Mouse (Mus musculus) forebrain, embryonic 14.5 days (tissue): ENCODE results near the gene Gm8212. TPM values are rescaled to one million over a fixed set of nuclear protein-coding genes. Genes with fewer than 3 reads are reported as not detected.
"Not testable (repeated sequence)": the region's sequence is repeated elsewhere in the genome, so short reads cannot be mapped to it uniquely, and the experiment has no call there.

ENCODE experiments used
- ATAC-seq: fragments of 200-750 bp; cut with Nextera tagmentation; 2 replicates; pipeline ENCODE4 v1.8.0; 2017; ENCODE audit warnings: mild to moderate bottlenecking, moderate library complexity
- DNase-seq: peaks from one replicate; pipeline ENCODE4 v3.0.0-alpha.2; 2015; ENCODE audit warnings: low spot score
- H3K27ac ChIP-seq: fragments of 300-500 bp; sonication (generic); 2 replicates; pipeline ENCODE4 v1.5.1; 2014; ENCODE audit warnings: low read depth, mild to moderate bottlenecking, control low read depth, low read length, moderate library complexity
- H3K27me3 ChIP-seq: fragments of 300-500 bp; sonication (generic); replicated peaks from 2 replicates; pipeline ENCODE4 v1.6.1; 2014; ENCODE audit warnings: low read length, control low read depth, mixed read lengths; ENCODE audit not compliant: control insufficient read depth, insufficient read depth
- H3K36me3 ChIP-seq: fragments of 300-500 bp; sonication (generic); 2 replicates; pipeline ENCODE4 v1.6.1; 2014; ENCODE audit warnings: low read length, control low read depth; ENCODE audit not compliant: control insufficient read depth, insufficient read depth
- H3K4me1 ChIP-seq: fragments of 300-500 bp; sonication (generic); 2 replicates; pipeline ENCODE4 v1.6.1; 2014; ENCODE audit warnings: antibody characterized with exemption, low read length, control low read depth; ENCODE audit not compliant: control insufficient read depth, insufficient read depth
- H3K4me2 ChIP-seq: fragments of 300-500 bp; sonication (generic); 2 replicates; pipeline ENCODE4 v1.6.1; 2014; ENCODE audit warnings: mild to moderate bottlenecking, control low read depth, low read length
- H3K4me3 ChIP-seq: fragments of 300-500 bp; sonication (generic); 2 replicates; pipeline ENCODE4 v1.5.1; 2014; ENCODE audit warnings: low read depth, low read length, control low read depth
- H3K9ac ChIP-seq: fragments of 300-500 bp; sonication (generic); 2 replicates; pipeline ENCODE4 v1.6.1; 2014; ENCODE audit warnings: mild to moderate bottlenecking, low read length, control low read depth, moderate library complexity
- H3K9me3 ChIP-seq: fragments of 300-500 bp; sonication (generic); replicated peaks from 2 replicates; pipeline ENCODE4 v1.6.1; 2016; ENCODE audit warnings: low read length, control low read depth, mixed read lengths; ENCODE audit not compliant: control insufficient read depth
- WGBS: fragments of 180-500 bp; shearing (Covaris S2); extraction: QIAGEN DNeasy Blood & Tissue Kit; methylation state at CpG from one replicate; pipeline ENCODE4 v1.1.7; 2014; 5-methylcytosine and 5-hydroxymethylcytosine counted together
- polyA plus RNA-seq: library from polyadenylated mRNA; unstranded; fragments of >200 nt; fragmentation: Nextera tagmentation; extraction: Ambion mirVana; gene quantifications from 2 replicates; pipeline ENCODE4 v1.2.1, GENCODE M21; 2014

Gm8212 gene
- not detected in 2 replicates for polyA plus RNA-seq

DNA sequence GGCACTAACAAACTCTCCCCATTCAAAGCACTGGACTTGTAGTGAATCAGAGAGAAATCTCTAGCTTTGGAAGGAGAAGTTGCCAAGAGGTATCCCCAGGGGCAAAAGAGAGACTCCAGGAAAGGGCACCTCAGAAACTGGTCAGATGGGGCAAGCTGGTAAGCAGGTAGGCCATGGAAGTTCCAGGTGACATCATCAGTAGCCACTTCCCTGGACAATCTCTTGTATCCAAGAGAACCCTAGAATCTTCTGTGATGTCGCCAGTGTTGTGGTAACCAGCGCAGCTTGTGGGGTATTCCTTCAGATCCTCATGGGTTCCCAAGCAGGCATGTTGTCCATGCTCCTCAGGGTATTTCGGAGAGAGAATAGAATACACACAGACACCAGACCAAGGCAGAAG lies at the start of gene Gm8212:
Gene Gm8212 (plus strand): TSS at position 301 of the 400 bp plus-strand sequence.
- not testable (repeated sequence) for H3K36me3 ChIP-seq, H3K9me3 ChIP-seq, H3K4me2 ChIP-seq, H3K4me1 ChIP-seq, H3K27me3 ChIP-seq, H3K4me3 ChIP-seq, H3K9ac ChIP-seq, ATAC-seq, H3K27ac ChIP-seq, DNase-seq
- WGBS, result 86% methylated on average over 1 of the region's 3 CpGs

DNA sequence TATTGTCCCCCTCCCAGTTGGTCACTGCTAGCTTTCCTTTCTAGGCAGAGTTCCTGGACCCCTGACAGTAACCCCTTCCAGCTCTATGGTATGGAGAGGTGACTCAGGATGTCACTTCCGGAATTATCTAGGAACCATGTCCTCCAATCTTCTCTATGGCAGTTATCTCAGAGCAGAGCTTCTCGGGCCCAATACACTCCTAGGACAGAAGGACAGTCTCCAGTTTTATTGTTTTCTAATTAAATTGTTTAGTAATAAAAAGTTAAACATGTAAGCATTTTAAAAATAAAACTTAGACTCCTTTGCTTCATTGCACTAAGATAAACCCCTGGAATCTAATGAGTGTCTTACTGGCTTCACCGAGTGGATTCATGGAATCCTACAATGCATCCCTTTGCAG lies 15.7 kb downstream of the Gm8212 start, which contains the start of gene 4930503E14Rik:
Gene 4930503E14Rik (minus strand): TSS at position 101 of the 400 bp plus-strand sequence.
- not testable (repeated sequence) for H3K4me1 ChIP-seq, H3K9ac ChIP-seq
- WGBS, result 87% methylated on average over 3 of the region's 3 CpGs

DNA sequence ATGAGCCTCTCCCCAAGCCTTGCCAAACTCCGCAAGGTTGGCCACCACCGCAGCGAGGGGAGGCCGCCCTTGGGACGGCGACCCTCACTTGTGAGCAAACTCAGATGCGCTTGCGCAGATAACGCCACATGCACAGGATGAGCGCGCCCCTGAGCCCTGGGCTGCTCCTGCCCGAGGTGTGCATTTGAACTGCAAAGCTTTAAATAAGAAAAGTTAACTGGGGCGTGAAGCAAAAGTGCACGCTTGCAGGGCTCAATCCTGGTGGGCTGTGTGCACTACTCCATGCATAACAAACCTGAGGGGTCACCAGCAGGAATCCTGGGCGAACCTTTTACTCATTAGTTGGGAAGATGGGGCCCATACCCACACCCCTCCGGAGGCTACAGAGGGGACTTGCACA lies 50.6 kb downstream of the Gm8212 start:
- Histone ChIP-seq H3K9ac (no peak overlapping the region), H3K27ac (no peak overlapping the region), H3K36me3 (no peaks in the 10 kb centered on the region), H3K4me3 (no peak overlapping the region), H3K9me3 (no peaks in the 10 kb centered on the region), H3K27me3 (no peaks in the 10 kb centered on the region), H3K4me1 (no peaks in the 10 kb centered on the region), H3K4me2 (no peak overlapping the region)
- DNase-seq (no peak), ATAC-seq (no peak)
- 92% methylated on average over 16 of the region's 16 CpGs for WGBS

More for the DNA sequence above, 15.7 kb downstream of the Gm8212 start, which contains the start of gene 4930503E14Rik:
- not testable (repeated sequence) for DNase-seq, H3K4me2 ChIP-seq, ATAC-seq, H3K9me3 ChIP-seq, H3K36me3 ChIP-seq, H3K4me3 ChIP-seq, H3K27me3 ChIP-seq, H3K27ac ChIP-seq

Other genes starting within 250 kb of the Gm8212 start
- not detected in 2 replicates for gene Ang5, start 240.6 kb upstream of the Gm8212 start, polyA plus RNA-seq
- gene Ang6, start 195.4 kb upstream of the Gm8212 start, polyA plus RNA-seq, result not detected in 2 replicates
- not detected in 2 replicates for gene Ear2, start 95.0 kb upstream of the Gm8212 start, polyA plus RNA-seq
- gene Gm3327, start 73.8 kb upstream of the Gm8212 start, polyA plus RNA-seq, result not detected in 2 replicates
- not detected in 2 replicates for gene 4930503E14Rik, start 15.6 kb downstream of the Gm8212 start, polyA plus RNA-seq
- not detected in 2 replicates for gene Gm8220, start 87.9 kb downstream of the Gm8212 start, polyA plus RNA-seq
- gene Gm5930, start 140.9 kb downstream of the Gm8212 start, polyA plus RNA-seq, result not detected in 2 replicates
- gene Gm8229, start 167.7 kb downstream of the Gm8212 start, polyA plus RNA-seq, result not detected in 2 replicates
- not detected in 2 replicates for gene Gm3371, start 213.0 kb downstream of the Gm8212 start, polyA plus RNA-seq
- not detected in 2 replicates for gene Gm8232, start 236.0 kb downstream of the Gm8212 start, polyA plus RNA-seq